Mouse (Mus musculus) spleen, postnatal 0 days (tissue): ENCODE data around the gene Ncan. TPM values are rescaled to one million over a fixed set of nuclear protein-coding genes. Genes with fewer than 3 reads are reported as not detected.

Source experiments
- polyA plus RNA-seq: library from polyadenylated mRNA; unstranded; fragments of >200 nt; fragmentation: Nextera tagmentation; extraction: Ambion mirVana; gene quantifications from 2 replicates; pipeline ENCODE4 v1.2.1, GENCODE M21; 2015

Gene Ncan
- 0.02 TPM in 1 of 2 replicates, not detected in the other for polyA plus RNA-seq

GRCm38 (mm10) chr8:70120667-70121066, at the start of gene Ncan:
Gene Ncan (minus strand): TSS chr8:70120873.

GRCm38 (mm10) chr8:70139026-70139857, 18.6 kb upstream of the Ncan start, which contains the start of the genes Rfxank, Borcs8 and Mef2b:
Gene Rfxank (minus strand): TSS chr8:70139154.
Gene Borcs8 (plus strand): TSS chr8:70139499.
Gene Mef2b (plus strand): TSS chr8:70139711.

GRCm38 (mm10) chr8:70131166-70131883, 10.7 kb upstream of the Ncan start, which contains the start of gene Nr2c2ap:
Gene Nr2c2ap (plus strand): TSS chr8:70131333.

DNA sequence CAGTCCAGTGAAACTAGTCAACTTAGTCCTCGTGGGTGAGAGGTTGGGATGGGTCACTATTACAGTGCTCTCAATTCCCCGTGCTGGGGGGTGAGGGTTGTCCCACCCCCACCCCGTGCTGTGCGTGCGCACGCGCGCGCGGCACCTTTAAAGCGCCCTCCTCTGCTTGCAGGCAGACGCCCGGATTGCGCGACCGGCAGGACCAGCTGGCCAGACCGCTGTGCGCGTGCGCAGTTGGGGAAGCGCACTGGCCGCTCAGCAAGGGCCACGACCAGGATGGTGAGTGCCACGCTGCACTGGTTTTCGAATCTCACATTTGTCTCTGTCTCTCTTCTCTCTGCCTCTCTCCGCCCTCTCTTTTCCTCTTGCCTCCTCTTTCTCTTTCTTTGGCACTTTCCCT, 37.4 kb downstream of the Ncan start, which contains the start of gene Hapln4:
Gene Hapln4 (plus strand): TSS at position 173 of the 400 bp plus-strand sequence.

GRCm38 (mm10) chr8:70072441-70073069, 48.1 kb downstream of the Ncan start, which contains the start of gene Tm6sf2:
Gene Tm6sf2 (plus strand): TSS chr8:70072924.

Other genes with a start within 250 kb of the Ncan start
- 0.13 and 0.30 TPM in 2 replicates for gene Cilp2, start 233.2 kb downstream of the Ncan start, polyA plus RNA-seq
- 3.7 and 4.8 TPM in 2 replicates for gene Tssk6, start 218.7 kb downstream of the Ncan start, polyA plus RNA-seq
- 112 TPM in 2 replicates for gene Ndufa13, start 218.3 kb downstream of the Ncan start, polyA plus RNA-seq
- 0.34 and 1.4 TPM in 2 replicates for gene Yjefn3, start 218.2 kb downstream of the Ncan start, polyA plus RNA-seq
- 33.0 and 33.7 TPM in 2 replicates for gene Gatad2a, start 124.5 kb downstream of the Ncan start, polyA plus RNA-seq
- gene Mau2, start 78.1 kb downstream of the Ncan start, polyA plus RNA-seq: 26.9 and 29.0 TPM in 2 replicates
- 21.6 and 22.8 TPM in 2 replicates for gene Sugp1, start 78.1 kb downstream of the Ncan start, polyA plus RNA-seq
- gene Tm6sf2, start 47.9 kb downstream of the Ncan start, polyA plus RNA-seq: 0.29 and 0.35 TPM in 2 replicates
- not detected in 2 replicates for gene Hapln4, start 37.4 kb downstream of the Ncan start, polyA plus RNA-seq
- gene Nr2c2ap, start 10.5 kb upstream of the Ncan start, polyA plus RNA-seq: 29.3 and 30.0 TPM in 2 replicates
- gene Rfxank, start 18.3 kb upstream of the Ncan start, polyA plus RNA-seq: 7.3 and 8.6 TPM in 2 replicates
- gene Borcs8, start 18.6 kb upstream of the Ncan start, polyA plus RNA-seq: 26.4 and 31.2 TPM in 2 replicates
- 0.22 and 0.40 TPM in 2 replicates for gene Mef2b, start 18.8 kb upstream of the Ncan start, polyA plus RNA-seq
- gene Tmem161a, start 51.5 kb upstream of the Ncan start, polyA plus RNA-seq: 25.9 and 30.0 TPM in 2 replicates
- gene Slc25a42, start 91.4 kb upstream of the Ncan start, polyA plus RNA-seq: 5.4 TPM in 2 replicates
- 18.2 and 18.8 TPM in 2 replicates for gene Sugp2, start 113.4 kb upstream of the Ncan start, polyA plus RNA-seq
- 12.2 and 13.3 TPM in 2 replicates for gene Armc6, start 113.6 kb upstream of the Ncan start, polyA plus RNA-seq
- 12.8 and 17.0 TPM in 2 replicates for gene Homer3, start 162.0 kb upstream of the Ncan start, polyA plus RNA-seq
- gene Ddx49, start 181.6 kb upstream of the Ncan start, polyA plus RNA-seq: 27.7 and 29.9 TPM in 2 replicates
- gene Cope, start 181.6 kb upstream of the Ncan start, polyA plus RNA-seq: 164 and 185 TPM in 2 replicates
- 0.46 and 0.73 TPM in 2 replicates for gene Cers1, start 194.9 kb upstream of the Ncan start, polyA plus RNA-seq
- gene Gdf1, start 208.9 kb upstream of the Ncan start, polyA plus RNA-seq: 0.16 and 0.34 TPM in 2 replicates
- 12.9 and 13.1 TPM in 2 replicates for gene Upf1, start 232.4 kb upstream of the Ncan start, polyA plus RNA-seq